Mouse (Mus musculus) heart, embryonic 12.5 days (tissue): ENCODE results near the gene Gm4922. TPM values are rescaled to one million over a fixed set of nuclear protein-coding genes. Genes with fewer than 3 reads are reported as not detected.

Experiments
- polyA plus RNA-seq: library from polyadenylated mRNA; unstranded; fragments of >200 nt; fragmentation: Nextera tagmentation; extraction: Ambion mirVana; gene quantifications from 2 replicates; pipeline ENCODE4 v1.2.1, GENCODE M21; 2016

Gm4922 gene
- polyA plus RNA-seq, 1 experiment from 2014 or later: not detected

Other genes with a start within 250 kb of the Gm4922 start
- 17.9 and 18.3 TPM in 2 replicates for gene Hebp2, start 240.7 kb downstream of the Gm4922 start, polyA plus RNA-seq
- gene Arfgef3, start 42.8 kb downstream of the Gm4922 start, polyA plus RNA-seq: 0.57 and 0.69 TPM in 2 replicates
- gene Perp, start 58.2 kb upstream of the Gm4922 start, polyA plus RNA-seq: 105 and 106 TPM in 2 replicates
- gene Tnfaip3, start 228.9 kb upstream of the Gm4922 start, polyA plus RNA-seq: 3.3 and 3.9 TPM in 2 replicates